Mouse (Mus musculus) megakaryocyte-erythroid progenitor cell, adult 5-6 weeks (primary cell): Measurements from ENCODE around the gene Csf1. TPM values are rescaled to one million over a fixed set of nuclear protein-coding genes. Genes with fewer than 3 reads are reported as not detected.
"Not testable (repeated sequence)": the region's sequence is repeated elsewhere in the genome, so short reads cannot be mapped to it uniquely, and the experiment has no call there.

Experiments used
- ATAC-seq: replicated peaks from 2 replicates; pipeline ENCODE4 v1.8.0; 2016; ENCODE audit warnings: mild to moderate bottlenecking, inconsistent platforms; ENCODE audit not compliant: severe bottlenecking, poor library complexity, low FRiP score, low TSS enrichment
- total RNA-seq, 2 experiments: library from RNA; stranded (forward) in 1 of 2; stranded (reverse) in 1 of 2; fragments of 200-1000, 215-1000 nt in 1 of 2; fragments of >200 nt in 1 of 2; fragmentation: Nextera tagmentation in 1 of 2; gene quantifications; 2 replicates each; pipeline ENCODE4 v1.2.3; 2014 to 2017

The Csf1 gene
- total RNA-seq, 2 experiments from 2014 or later, result not detected

- peak; percentile 63 for ATAC-seq
Measured at GRCm38 (mm10) chr3:107754632-107755031, 5.6 kb downstream of the Csf1 start.

- no peak for ATAC-seq
Measured at GRCm38 (mm10) chr3:107751607-107752006, 8.7 kb downstream of the Csf1 start.

- ATAC-seq, result no peak
Measured at GRCm38 (mm10) chr3:107750775-107751540, 9.3 kb downstream of the Csf1 start.

GRCm38 (mm10) chr3:107749446-107749845 lies 10.8 kb downstream of the Csf1 start:
- ATAC-seq, result no peak

GRCm38 (mm10) chr3:107748260-107748955 lies 11.9 kb downstream of the Csf1 start:
- no peak for ATAC-seq

- ATAC-seq, result no peak
Measured at GRCm38 (mm10) chr3:107746026-107746425, 14.2 kb downstream of the Csf1 start.

- ATAC-seq, result no peak
Measured at GRCm38 (mm10) chr3:107743650-107744049, 16.6 kb downstream of the Csf1 start.

GRCm38 (mm10) chr3:107743107-107743506 lies 17.2 kb downstream of the Csf1 start:
- ATAC-seq, result no peak

- ATAC-seq, result no peak
Measured at GRCm38 (mm10) chr3:107742071-107742710, 18.1 kb downstream of the Csf1 start.

- no peak for ATAC-seq
Measured at GRCm38 (mm10) chr3:107741387-107741786, 18.9 kb downstream of the Csf1 start.

- no peak for ATAC-seq
Measured at GRCm38 (mm10) chr3:107740578-107741207, 19.6 kb downstream of the Csf1 start.

GRCm38 (mm10) chr3:107739966-107740365 lies 20.3 kb downstream of the Csf1 start:
- no peak for ATAC-seq

GRCm38 (mm10) chr3:107739456-107739855 lies 20.8 kb downstream of the Csf1 start:
- ATAC-seq, result no peak

- no peak for ATAC-seq
Measured at GRCm38 (mm10) chr3:107738620-107739019, 21.6 kb downstream of the Csf1 start.

- ATAC-seq, result no peak
Measured at GRCm38 (mm10) chr3:107737609-107738190, 22.6 kb downstream of the Csf1 start.

GRCm38 (mm10) chr3:107735620-107736019 lies 24.6 kb downstream of the Csf1 start:
- ATAC-seq, result not testable (repeated sequence)

GRCm38 (mm10) chr3:107733329-107733728 lies 26.9 kb downstream of the Csf1 start:
- no peak for ATAC-seq

GRCm38 (mm10) chr3:107730236-107730635 lies 30.0 kb downstream of the Csf1 start:
- no peak for ATAC-seq

GRCm38 (mm10) chr3:107728509-107728908 lies 31.8 kb downstream of the Csf1 start:
- ATAC-seq, result no peak

- no peak for ATAC-seq
Measured at GRCm38 (mm10) chr3:107715971-107716370, 44.3 kb downstream of the Csf1 start.
